Mouse (Mus musculus): Measurements from ENCODE around the gene Ap4e1.
"Not testable (repeated sequence)": the region's sequence is repeated elsewhere in the genome, so short reads cannot be mapped to it uniquely, and the experiment has no call there.

The Ap4e1 gene

DNA sequence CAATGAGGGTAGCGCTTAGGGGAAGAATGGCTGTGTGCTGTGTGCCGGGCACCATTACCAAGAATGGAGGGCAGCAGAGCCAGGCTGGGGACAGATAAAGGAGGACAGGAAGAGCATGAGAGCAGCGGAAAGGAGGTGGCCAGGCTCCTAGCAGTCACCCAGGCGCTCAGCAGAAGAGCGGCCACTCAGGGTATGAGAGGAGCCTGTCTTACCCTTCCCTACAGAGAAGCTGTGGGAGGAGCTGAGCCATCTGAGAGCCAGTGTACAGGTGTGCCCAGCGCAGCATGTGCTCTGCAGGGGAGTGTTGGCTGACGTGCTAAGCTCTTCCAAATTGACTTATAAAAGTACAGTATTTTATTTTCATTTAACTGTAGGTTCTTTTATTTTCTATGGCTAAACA lies 60.3 kb downstream of the Ap4e1 start:
- H3K9me3 ChIP-seq (ENCODE audit: low read length) = no peaks in the 10 kb centered on the region
- TF ChIP-seq NANOG (IDR thresholded peaks at IDR 0.05; ENCODE audit: borderline replicate concordance, low read length) (no peak), CTCF (conservative IDR thresholded peaks at IDR 0.05; ENCODE audit: low read length) (no peak), POU5F1 (IDR thresholded peaks at IDR 0.05; ENCODE audit: borderline replicate concordance, low read length) (no peak)
- H3K36me3 ChIP-seq (ENCODE audit: insufficient read depth, low read length) = peaks cover 11% of the 10 kb centered on the region
- H3K27me3 ChIP-seq (ENCODE audit: insufficient read depth, low read length) = peaks cover 3% of the 10 kb centered on the region; the same call in 1 of the 2 replicates
- H3K4me1 ChIP-seq (replicated peaks; ENCODE audit: low read depth, low read length) = peaks cover 13% of the 10 kb centered on the region
- no peak overlapping the region for H3K4me3 ChIP-seq (replicated peaks; ENCODE audit: low read length)

DNA sequence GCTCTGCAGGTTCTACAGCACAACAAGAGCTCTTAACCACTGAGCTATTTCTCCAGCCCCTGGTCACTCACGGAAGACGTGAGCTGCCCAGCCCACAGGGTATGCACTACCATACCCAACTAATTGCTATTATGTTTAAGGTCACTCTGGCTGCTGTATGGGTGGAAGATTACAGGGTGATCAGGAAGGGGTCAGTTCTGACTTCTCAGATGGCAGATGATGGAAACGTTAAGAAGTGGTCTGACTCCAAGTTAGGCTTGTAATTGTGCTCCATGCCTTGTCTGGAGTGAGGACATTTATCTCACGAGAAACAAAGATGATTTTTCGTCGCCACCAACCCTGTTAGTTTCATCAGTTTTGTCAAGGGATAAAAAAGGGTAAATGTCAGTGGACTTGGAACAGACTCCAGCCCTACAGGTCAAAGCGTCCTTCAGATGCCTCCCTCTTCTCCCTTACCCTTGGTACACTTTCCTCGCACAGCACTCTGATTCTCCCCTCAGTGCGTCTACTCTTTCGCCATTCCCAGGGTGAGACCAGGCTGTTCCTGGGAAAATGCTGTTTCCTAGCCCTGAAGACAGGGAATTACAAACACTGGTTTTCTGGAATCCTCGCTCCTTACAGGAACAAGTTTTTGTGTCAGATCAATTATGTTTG lies 61.4 kb downstream of the Ap4e1 start:
- peaks cover 3% of the 10 kb centered on the region; the same call in 1 of the 2 replicates for H3K27me3 ChIP-seq (ENCODE audit: insufficient read depth, low read length)
- H3K4me3 ChIP-seq (replicated peaks; ENCODE audit: low read length) = peak overlapping the region; percentile 80
- peaks cover 13% of the 10 kb centered on the region for H3K4me1 ChIP-seq (replicated peaks; ENCODE audit: low read depth, low read length)
- H3K9me3 ChIP-seq (ENCODE audit: low read length) = no peaks in the 10 kb centered on the region
- H3K36me3 ChIP-seq (ENCODE audit: insufficient read depth, low read length) = peaks cover 11% of the 10 kb centered on the region
- TF ChIP-seq CTCF (conservative IDR thresholded peaks at IDR 0.05; ENCODE audit: low read length) (no peak), POU5F1 (IDR thresholded peaks at IDR 0.05; ENCODE audit: borderline replicate concordance, low read length) (no peak), NANOG (IDR thresholded peaks at IDR 0.05; ENCODE audit: borderline replicate concordance, low read length) (no peak)

- no peaks in the 10 kb centered on the region for H3K9me3 ChIP-seq (ENCODE audit: low read length)
- H3K36me3 ChIP-seq (ENCODE audit: insufficient read depth, low read length) = peaks cover 11% of the 10 kb centered on the region
Measured at GRCm38 (mm10) chr2:127070435-127070841, 61.9 kb downstream of the Ap4e1 start, which contains the start of gene Blvra. Gene Blvra, plus strand, starts transcription at chr2:127070665.

GRCm38 (mm10) chr2:127070879-127071278 lies 62.4 kb downstream of the Ap4e1 start:
- peaks cover 3% of the 10 kb centered on the region; the same call in 1 of the 2 replicates for H3K27me3 ChIP-seq (ENCODE audit: insufficient read depth, low read length)
- TF ChIP-seq POU5F1 (IDR thresholded peaks at IDR 0.05; ENCODE audit: borderline replicate concordance, low read length) (no peak), NANOG (IDR thresholded peaks at IDR 0.05; ENCODE audit: borderline replicate concordance, low read length) (no peak), CTCF (conservative IDR thresholded peaks at IDR 0.05; ENCODE audit: low read length) (no peak)
- H3K4me1 ChIP-seq (replicated peaks; ENCODE audit: low read depth, low read length) = peaks cover 13% of the 10 kb centered on the region
- no peaks in the 10 kb centered on the region for H3K9me3 ChIP-seq (ENCODE audit: low read length)
- peaks cover 11% of the 10 kb centered on the region for H3K36me3 ChIP-seq (ENCODE audit: insufficient read depth, low read length)
- H3K4me3 ChIP-seq (replicated peaks; ENCODE audit: low read length) = peak overlapping the region; percentile 80

More at GRCm38 (mm10) chr2:127070435-127070841, 61.9 kb downstream of the Ap4e1 start, which contains the start of gene Blvra:
- Histone ChIP-seq H3K4me1 (replicated peaks; ENCODE audit: low read depth, low read length) (peaks cover 13% of the 10 kb centered on the region), H3K4me3 (replicated peaks; ENCODE audit: low read length) (peak within 1 kb of the TSS; percentile 80), H3K27me3 (ENCODE audit: insufficient read depth, low read length) (peaks cover 3% of the 10 kb centered on the region; the same call in 1 of the 2 replicates)
- no peak for TF ChIP-seq POU5F1 (IDR thresholded peaks at IDR 0.05; ENCODE audit: borderline replicate concordance, low read length)

GRCm38 (mm10) chr2:127074116-127074515 lies 65.6 kb downstream of the Ap4e1 start:
- Histone ChIP-seq H3K9me3 (ENCODE audit: low read length) (no peaks in the 10 kb centered on the region), H3K4me3 (replicated peaks; ENCODE audit: low read length) (no peak overlapping the region), H3K4me1 (replicated peaks; ENCODE audit: low read depth, low read length) (peaks cover 23% of the 10 kb centered on the region), H3K36me3 (ENCODE audit: insufficient read depth, low read length) (no peaks in the 10 kb centered on the region), H3K27me3 (ENCODE audit: insufficient read depth, low read length) (peaks cover 3% of the 10 kb centered on the region; the same call in 1 of the 2 replicates)
- TF ChIP-seq CTCF (conservative IDR thresholded peaks at IDR 0.05; ENCODE audit: low read length) (no peak), POU5F1 (IDR thresholded peaks at IDR 0.05; ENCODE audit: borderline replicate concordance, low read length) (no peak), NANOG (IDR thresholded peaks at IDR 0.05; ENCODE audit: borderline replicate concordance, low read length) (no peak)

DNA sequence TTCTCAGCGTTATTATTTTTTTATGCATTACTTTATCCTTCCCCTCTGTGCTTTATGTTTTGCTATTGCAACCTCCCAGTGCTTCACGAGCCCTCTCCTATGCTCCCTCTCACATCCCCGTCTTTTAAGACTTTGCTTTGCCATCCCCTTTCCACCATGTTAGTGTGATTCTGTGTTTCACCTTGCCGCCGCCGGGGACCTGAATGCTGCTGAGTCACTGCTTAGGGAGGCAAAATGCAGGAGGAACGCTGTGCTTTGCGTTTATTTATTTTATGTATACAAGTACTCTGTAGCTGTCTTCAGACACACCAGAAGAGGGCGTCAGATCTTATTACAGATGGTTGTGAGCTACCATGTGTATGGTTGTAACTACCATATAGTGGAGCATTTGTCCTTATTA lies 69.1 kb downstream of the Ap4e1 start:
- Histone ChIP-seq H3K4me1 (replicated peaks; ENCODE audit: low read depth, low read length) (peaks cover 21% of the 10 kb centered on the region), H3K9me3 (ENCODE audit: low read length) (no peaks in the 10 kb centered on the region), H3K27me3 (ENCODE audit: insufficient read depth, low read length) (no peaks in the 10 kb centered on the region), H3K4me3 (replicated peaks; ENCODE audit: low read length) (peak overlapping the region; percentile 26), H3K36me3 (ENCODE audit: insufficient read depth, low read length) (no peaks in the 10 kb centered on the region)
- TF ChIP-seq CTCF (conservative IDR thresholded peaks at IDR 0.05; ENCODE audit: low read length) (no peak), POU5F1 (IDR thresholded peaks at IDR 0.05; ENCODE audit: borderline replicate concordance, low read length) (no peak), NANOG (IDR thresholded peaks at IDR 0.05; ENCODE audit: borderline replicate concordance, low read length) (no peak)

- not testable (repeated sequence) for H3K4me3 ChIP-seq (replicated peaks; ENCODE audit: low read length); H3K9me3 ChIP-seq (ENCODE audit: low read length); H3K27me3 ChIP-seq (ENCODE audit: insufficient read depth, low read length); H3K36me3 ChIP-seq (ENCODE audit: insufficient read depth, low read length)
- peaks cover 21% of the 10 kb centered on the region for H3K4me1 ChIP-seq (replicated peaks; ENCODE audit: low read depth, low read length)
Measured at GRCm38 (mm10) chr2:127079066-127079465, 70.5 kb downstream of the Ap4e1 start.

DNA sequence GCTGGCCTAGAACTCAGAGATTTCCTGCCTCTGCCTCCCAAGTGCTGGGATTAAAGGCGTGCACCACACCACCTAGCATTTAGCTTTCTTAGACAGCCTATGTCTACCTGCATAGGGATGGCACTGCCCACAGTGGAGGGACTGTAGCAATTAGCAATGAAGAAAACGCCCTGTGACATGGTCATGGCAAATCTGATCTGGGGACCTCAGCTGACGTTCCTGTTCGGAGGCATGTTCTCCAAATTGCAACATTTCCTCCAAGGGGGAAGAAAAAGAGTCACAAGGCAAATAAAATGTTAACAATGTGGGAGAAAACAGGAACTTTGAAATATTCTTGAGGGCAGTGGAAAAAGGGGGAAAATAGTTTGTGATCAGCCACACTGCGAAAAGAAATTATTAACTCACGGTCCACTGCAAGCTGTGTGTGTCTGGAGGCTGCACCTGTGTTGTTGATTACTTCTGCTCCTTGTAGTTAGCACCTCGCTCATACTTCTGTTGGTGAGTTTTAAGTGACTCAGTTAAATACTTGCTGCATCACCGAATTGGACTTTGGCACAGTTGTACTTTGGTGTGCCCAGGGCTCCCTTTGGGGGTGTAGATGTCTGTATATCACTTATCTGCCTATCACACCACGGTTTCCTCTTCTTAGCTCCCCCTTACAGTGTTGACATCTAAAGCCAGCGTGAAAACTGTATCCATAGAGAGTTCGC lies 71.5 kb downstream of the Ap4e1 start:
- no peaks in the 10 kb centered on the region for H3K36me3 ChIP-seq (ENCODE audit: insufficient read depth, low read length)
- no peak overlapping the region for H3K4me3 ChIP-seq (replicated peaks; ENCODE audit: low read length)
- peaks cover 21% of the 10 kb centered on the region for H3K4me1 ChIP-seq (replicated peaks; ENCODE audit: low read depth, low read length)
- H3K27me3 ChIP-seq (ENCODE audit: insufficient read depth, low read length) = no peaks in the 10 kb centered on the region
- TF ChIP-seq NANOG (IDR thresholded peaks at IDR 0.05; ENCODE audit: borderline replicate concordance, low read length) (no peak), POU5F1 (IDR thresholded peaks at IDR 0.05; ENCODE audit: borderline replicate concordance, low read length) (no peak), CTCF (conservative IDR thresholded peaks at IDR 0.05; ENCODE audit: low read length) (no peak)
- no peaks in the 10 kb centered on the region for H3K9me3 ChIP-seq (ENCODE audit: low read length)
